Comparison of ENCODE assay signal across 30 mouse cellular contexts in genomic region chr16:13658886-13659285, GRCm38 (mm10).
"Had no signal": no experiment of that assay in that cellular context is flagged by ENCODE, and none has a peak within 500 bp of the region (broad histone marks: within the 10 kb centered on the region; RNA-seq: fewer than 3 reads in every experiment).

No protein-coding gene starts in this region.

- H3K9ac ChIP-seq: limb, embryonic 12.5 days; limb, embryonic 13.5 days; limb, embryonic 15.5 days; liver, embryonic 12.5 days; liver, embryonic 13.5 days; liver, embryonic 14.5 days; liver, embryonic 15.5 days; liver, postnatal 0 days; lung, embryonic 14.5 days; lung, embryonic 15.5 days; midbrain, embryonic 12.5 days; midbrain, embryonic 13.5 days; midbrain, embryonic 15.5 days; neural tube, embryonic 12.5 days had no signal

- DNase-seq: left cerebral cortex, postnatal 4 days; liver; liver, embryonic 13.5 days; liver, postnatal 0 days; lung, adult 18-20 months; lung, adult 2 months; lung, embryonic 14.5 days; lung, postnatal 10 days; lung, postnatal 14 days; lung, postnatal 36 days; lung, postnatal 4 days; midbrain, embryonic 14.5 days had no signal

- H3K27me3 ChIP-seq: limb, embryonic 12.5 days; limb, embryonic 13.5 days; limb, embryonic 15.5 days; liver, embryonic 12.5 days; liver, embryonic 13.5 days; liver, embryonic 15.5 days; lung, embryonic 15.5 days; megakaryocyte, embryonic 14.5 days; midbrain, embryonic 12.5 days; midbrain, embryonic 13.5 days; midbrain, embryonic 15.5 days; neural tube, embryonic 12.5 days had no signal

- H3K4me1 ChIP-seq: limb, embryonic 10.5 days; limb, embryonic 12.5 days; limb, embryonic 13.5 days; limb, embryonic 15.5 days; liver, embryonic 12.5 days; liver, embryonic 13.5 days; liver, embryonic 15.5 days; lung, embryonic 15.5 days; midbrain, embryonic 10.5 days; midbrain, embryonic 12.5 days; midbrain, embryonic 13.5 days; midbrain, embryonic 15.5 days; neural tube, embryonic 12.5 days had no signal

- H3K4me3 ChIP-seq: limb, embryonic 10.5 days; limb, embryonic 12.5 days; limb, embryonic 13.5 days; limb, embryonic 15.5 days; liver, embryonic 12.5 days; liver, embryonic 13.5 days; liver, embryonic 15.5 days; lung, embryonic 15.5 days; megakaryocyte, embryonic 14.5 days; midbrain, embryonic 10.5 days; midbrain, embryonic 12.5 days; midbrain, embryonic 13.5 days; midbrain, embryonic 15.5 days; myocyte; neural tube, embryonic 12.5 days had no signal

- H3K9me3 ChIP-seq: limb, embryonic 10.5 days; limb, embryonic 12.5 days; limb, embryonic 13.5 days; limb, embryonic 15.5 days; liver, embryonic 12.5 days; liver, embryonic 13.5 days; liver, embryonic 15.5 days; lung, embryonic 15.5 days; megakaryocyte, embryonic 14.5 days; midbrain, embryonic 10.5 days; midbrain, embryonic 12.5 days; midbrain, embryonic 13.5 days; midbrain, embryonic 15.5 days; neural tube, embryonic 12.5 days had no signal

- H3K27ac ChIP-seq: limb, embryonic 10.5 days; limb, embryonic 12.5 days; limb, embryonic 13.5 days; limb, embryonic 15.5 days; liver, embryonic 12.5 days; liver, embryonic 13.5 days; liver, embryonic 14.5 days; liver, embryonic 15.5 days; lung, embryonic 15.5 days; macrophage; midbrain, embryonic 10.5 days; midbrain, embryonic 12.5 days; midbrain, embryonic 13.5 days; midbrain, embryonic 15.5 days; neural tube, embryonic 12.5 days had no signal

- H3K4me2 ChIP-seq: limb, embryonic 12.5 days; limb, embryonic 13.5 days; limb, embryonic 15.5 days; liver, embryonic 11.5 days; liver, embryonic 12.5 days; liver, embryonic 13.5 days; liver, embryonic 15.5 days; lung, embryonic 14.5 days; lung, embryonic 15.5 days; midbrain, embryonic 11.5 days; midbrain, embryonic 12.5 days; midbrain, embryonic 13.5 days; midbrain, embryonic 15.5 days; neural tube, embryonic 12.5 days had no signal
